Comparison of ENCODE assay signal across 8 mouse cellular contexts in genomic region chr1:185331364-185331763, GRCm38 (mm10). TPM values are rescaled to one million over a fixed set of nuclear protein-coding genes. Genes with fewer than 3 reads are reported as not detected.
DNase-seq lines count a peak whose midpoint lies in the region; ATAC-seq and TF ChIP-seq lines count a peak whose summit lies in the region.

No protein-coding gene starts in this region.

- no peaks in the 10 kb centered on the region for H3K36me3 ChIP-seq in lung, embryonic 16.5 days (ENCODE audit: control insufficient read depth, insufficient read depth, low read length)
- peaks cover 10% of the 10 kb centered on the region for H3K36me3 ChIP-seq in limb, embryonic 15.5 days
- no peaks in the 10 kb centered on the region for H3K36me3 ChIP-seq in stomach, postnatal 0 days (ENCODE audit: control insufficient read depth, insufficient read depth, low read length)

- H3K9me3 ChIP-seq in lung, embryonic 16.5 days (ENCODE audit: control insufficient read depth, low read length) = no peaks in the 10 kb centered on the region
- H3K9me3 ChIP-seq in limb, embryonic 15.5 days = no peaks in the 10 kb centered on the region
- H3K9me3 ChIP-seq in stomach, postnatal 0 days (ENCODE audit: control insufficient read depth, low read length) = no peaks in the 10 kb centered on the region

- H3K9ac ChIP-seq in lung, embryonic 16.5 days (ENCODE audit: low read length) = peak overlapping the region; percentile 91; the same call in 1 of the 2 replicates
- no peak overlapping the region for H3K9ac ChIP-seq in limb, embryonic 15.5 days
- H3K9ac ChIP-seq in stomach, postnatal 0 days (ENCODE audit: low read length) = no peak overlapping the region

- H3K4me2 ChIP-seq in lung, embryonic 16.5 days (ENCODE audit: low read depth, low read length) = peak overlapping the region; percentile 83; the same call in 1 of the 2 replicates
- H3K4me2 ChIP-seq in limb, embryonic 15.5 days = peak overlapping the region; percentile 66; the same call in 1 of the 2 replicates
- peak overlapping the region; percentile 67 for H3K4me2 ChIP-seq in stomach, postnatal 0 days (replicated peaks; ENCODE audit: low read depth)

- TF ChIP-seq EP300 in stomach, postnatal 0 days (optimal IDR thresholded peaks at IDR 0.05) = no peak

- WGBS in lung, embryonic 16.5 days = 36% methylated on average over 5 of the region's 5 CpGs
- 45% methylated on average over 5 of the region's 5 CpGs for WGBS in limb, embryonic 15.5 days
- 35% methylated on average over 5 of the region's 5 CpGs for WGBS in stomach, postnatal 0 days

- no peak for ATAC-seq in CD4-positive, CD25-positive, alpha-beta regulatory T cell, adult 4 months
- ATAC-seq in lung, embryonic 16.5 days (ENCODE audit: low read depth) = no peak
- no peak for ATAC-seq in limb, embryonic 15.5 days (ENCODE audit: insufficient number of reproducible peaks, low FRiP score, low TSS enrichment, low read depth)
- ATAC-seq in stomach, postnatal 0 days (ENCODE audit: low FRiP score, low TSS enrichment) = no peak

- no peak overlapping the region; the same call in 1 of the 2 replicates for H3K27ac ChIP-seq in lung, embryonic 16.5 days (ENCODE audit: low read length)
- no peak overlapping the region for H3K27ac ChIP-seq in limb, embryonic 15.5 days
- H3K27ac ChIP-seq in stomach, postnatal 0 days (replicated peaks) = no peak overlapping the region; the same call in 1 of the 2 replicates

- no peaks in the 10 kb centered on the region for H3K27me3 ChIP-seq in lung, embryonic 16.5 days (ENCODE audit: control insufficient read depth, insufficient read depth, low read depth, low read length)
- H3K27me3 ChIP-seq in limb, embryonic 15.5 days = no peaks in the 10 kb centered on the region
- no peaks in the 10 kb centered on the region for H3K27me3 ChIP-seq in stomach, postnatal 0 days (ENCODE audit: control insufficient read depth, insufficient read depth, low read length)

- peak; percentile 6 for DNase-seq in CD4-positive, CD25-positive, alpha-beta regulatory T cell, adult 2 months (ENCODE audit: low read depth, low spot score)
- no peak for DNase-seq in lung, postnatal 14 days
- no peak for DNase-seq in stomach, postnatal 0 days (ENCODE audit: low spot score)
- no peak for DNase-seq in left cerebral cortex, adult 11 months (ENCODE audit: low spot score)
- no peak for DNase-seq in left cerebral cortex, adult 8-10 months (ENCODE audit: low spot score in 2 of 2)

- peak; percentile 24 for TF ChIP-seq CTCF in stomach, postnatal 0 days (IDR thresholded peaks at IDR 0.05; ENCODE audit: low read depth)

- no peak overlapping the region; the same call in 1 of the 2 replicates for H3K4me3 ChIP-seq in lung, embryonic 16.5 days (ENCODE audit: low read length)
- peak overlapping the region; percentile 57 for H3K4me3 ChIP-seq in limb, embryonic 15.5 days
- H3K4me3 ChIP-seq in stomach, postnatal 0 days (ENCODE audit: low read depth, low read length) = peak overlapping the region; percentile 62; the same call in 1 of the 2 replicates

- H3K4me1 ChIP-seq in lung, embryonic 16.5 days (replicated peaks; ENCODE audit: control insufficient read depth, insufficient read depth, low read length) = peaks cover 14% of the 10 kb centered on the region
- peaks cover 17% of the 10 kb centered on the region for H3K4me1 ChIP-seq in limb, embryonic 15.5 days
- no peaks in the 10 kb centered on the region for H3K4me1 ChIP-seq in stomach, postnatal 0 days (replicated peaks; ENCODE audit: control insufficient read depth, insufficient read depth)

RNA-seq across cellular contexts. Expression of gene Bpnt1, which starts 0.6 kb away (rescaled TPM):
- 10 to 100 TPM; 15.4 to 18.1 TPM for polyA plus RNA-seq in CD4-positive, CD25-positive, alpha-beta regulatory T cell, adult 4 months (2017; shearing (Covaris generic))
- 28.8 and 30.5 TPM in 2 replicates for polyA plus RNA-seq in lung, embryonic 16.5 days (2015; fragmentation: Nextera tagmentation; extraction: Ambion mirVana)
- polyA plus RNA-seq in limb, embryonic 15.5 days (2015; fragmentation: Nextera tagmentation; extraction: Ambion mirVana) = 21.3 and 23.3 TPM in 2 replicates
- 61.8 and 64.0 TPM in 2 replicates for polyA plus RNA-seq in stomach, postnatal 0 days (2015; fragmentation: Nextera tagmentation; extraction: Ambion mirVana)
- 10 to 100 TPM; 66.3 to 80.0 (median 67.5) TPM for total RNA-seq in left cerebral cortex, adult 8-10 months (2022)

RNA-seq across cellular contexts. Expression of gene Iars2, which starts 2.2 kb away (rescaled TPM):
- polyA plus RNA-seq in CD4-positive, CD25-positive, alpha-beta regulatory T cell, adult 4 months (2017; shearing (Covaris generic)) = 10 to 100 TPM in 1 of 2 experiments, 1 to 10 TPM in 1; 5.3 to 11.6 TPM
- polyA plus RNA-seq in lung, embryonic 16.5 days (2015; fragmentation: Nextera tagmentation; extraction: Ambion mirVana) = 26.4 and 27.3 TPM in 2 replicates
- polyA plus RNA-seq in limb, embryonic 15.5 days (2015; fragmentation: Nextera tagmentation; extraction: Ambion mirVana) = 25.2 and 27.6 TPM in 2 replicates
- polyA plus RNA-seq in stomach, postnatal 0 days (2015; fragmentation: Nextera tagmentation; extraction: Ambion mirVana) = 25.5 and 26.6 TPM in 2 replicates
- 10 to 100 TPM; 34.0 to 36.4 (median 35.2) TPM for total RNA-seq in left cerebral cortex, adult 8-10 months (2022)

RNA-seq across cellular contexts. Expression of gene Eprs, which starts 31.5 kb away (rescaled TPM):
- polyA plus RNA-seq in CD4-positive, CD25-positive, alpha-beta regulatory T cell, adult 4 months (2017; shearing (Covaris generic)) = 100 to 1,000 TPM; 108 to 114 TPM
- polyA plus RNA-seq in lung, embryonic 16.5 days (2015; fragmentation: Nextera tagmentation; extraction: Ambion mirVana) = 112 and 123 TPM in 2 replicates
- polyA plus RNA-seq in limb, embryonic 15.5 days (2015; fragmentation: Nextera tagmentation; extraction: Ambion mirVana) = 170 and 174 TPM in 2 replicates
- polyA plus RNA-seq in stomach, postnatal 0 days (2015; fragmentation: Nextera tagmentation; extraction: Ambion mirVana) = 58.0 and 68.5 TPM in 2 replicates
- total RNA-seq in left cerebral cortex, adult 8-10 months (2022) = 10 to 100 TPM; 61.0 to 75.5 (median 69.9) TPM
